Mouse (Mus musculus): ENCODE results near the gene Cpb1. TPM values are rescaled to one million over a fixed set of nuclear protein-coding genes. Genes with fewer than 3 reads are reported as not detected.

The Cpb1 gene
- polyA plus RNA-seq, 1 experiment from 2014 or later: not detected

- no peak overlapping the region for H3K4me3 ChIP-seq (ENCODE audit: low read depth, low read length)
- 91% methylated on average over 9 of the region's 9 CpGs for WGBS
- no peak overlapping the region for H3K4me2 ChIP-seq (ENCODE audit: low read depth)
- no peaks in the 10 kb centered on the region for H3K4me1 ChIP-seq (ENCODE audit: control insufficient read depth, insufficient read depth, low read length)
- H3K27ac ChIP-seq (ENCODE audit: low read depth, low read length): no peak overlapping the region
- H3K36me3 ChIP-seq (ENCODE audit: control insufficient read depth, insufficient read depth, low read length): no peaks in the 10 kb centered on the region
- ATAC-seq (ENCODE audit: insufficient read depth, low FRiP score, low TSS enrichment) (no peak), DNase-seq (ENCODE audit: low spot score) (no peak)
- H3K9ac ChIP-seq (ENCODE audit: low read length): no peak overlapping the region
- no peaks in the 10 kb centered on the region for H3K9me3 ChIP-seq (ENCODE audit: control insufficient read depth, low read length)
- H3K27me3 ChIP-seq (ENCODE audit: control insufficient read depth, insufficient read depth, low read length): no peaks in the 10 kb centered on the region
Observed at GRCm38 (mm10) chr3:20222926-20223698, 52.4 kb downstream of the Cpb1 start.

- Histone ChIP-seq H3K27ac (ENCODE audit: low read depth, low read length) (no peak overlapping the region), H3K4me2 (ENCODE audit: low read depth) (no peak overlapping the region), H3K9ac (ENCODE audit: low read length) (no peak overlapping the region), H3K4me3 (ENCODE audit: low read depth, low read length) (no peak overlapping the region), H3K27me3 (ENCODE audit: control insufficient read depth, insufficient read depth, low read length) (no peaks in the 10 kb centered on the region), H3K36me3 (ENCODE audit: control insufficient read depth, insufficient read depth, low read length) (no peaks in the 10 kb centered on the region), H3K9me3 (ENCODE audit: control insufficient read depth, low read length) (no peaks in the 10 kb centered on the region), H3K4me1 (ENCODE audit: control insufficient read depth, insufficient read depth, low read length) (no peaks in the 10 kb centered on the region)
- ATAC-seq (ENCODE audit: insufficient read depth, low FRiP score, low TSS enrichment): no peak
- 77% methylated on average over 3 of the region's 3 CpGs for WGBS
- DNase-seq (ENCODE audit: low spot score): no peak
Observed at GRCm38 (mm10) chr3:20222136-20222535, 53.4 kb downstream of the Cpb1 start.

GRCm38 (mm10) chr3:20198869-20199268, 76.7 kb downstream of the Cpb1 start:
- ATAC-seq (ENCODE audit: insufficient read depth, low FRiP score, low TSS enrichment) (peak; percentile 82; the same call in 1 of the 2 replicates), DNase-seq (ENCODE audit: low spot score) (peak; percentile 68)
- Histone ChIP-seq H3K9me3 (ENCODE audit: control insufficient read depth, low read length) (no peaks in the 10 kb centered on the region), H3K4me3 (ENCODE audit: low read depth, low read length) (no peak overlapping the region), H3K36me3 (ENCODE audit: control insufficient read depth, insufficient read depth, low read length) (no peaks in the 10 kb centered on the region), H3K4me1 (ENCODE audit: control insufficient read depth, insufficient read depth, low read length) (no peaks in the 10 kb centered on the region), H3K9ac (ENCODE audit: low read length) (no peak overlapping the region), H3K27ac (ENCODE audit: low read depth, low read length) (no peak overlapping the region), H3K4me2 (ENCODE audit: low read depth) (no peak overlapping the region), H3K27me3 (ENCODE audit: control insufficient read depth, insufficient read depth, low read length) (no peaks in the 10 kb centered on the region)
- WGBS: 32% methylated on average over 6 of the region's 6 CpGs

Small RNA genes within 50 kb of the gene (microRNA-seq; reads per million reads assigned to microRNA genes)
- not detected for gene Mir7007

Other genes starting within 250 kb of the Cpb1 start
- gene Hps3, start 240.4 kb downstream of the Cpb1 start, polyA plus RNA-seq (2014; fragmentation: Nextera tagmentation; extraction: Ambion mirVana): 13.0 and 13.5 TPM in 2 replicates
- 21.0 and 22.6 TPM in 2 replicates for gene Hltf, start 217.9 kb downstream of the Cpb1 start, polyA plus RNA-seq (2014; fragmentation: Nextera tagmentation; extraction: Ambion mirVana)
- 32.5 and 34.5 TPM in 2 replicates for gene Gyg, start 120.4 kb downstream of the Cpb1 start, polyA plus RNA-seq (2014; fragmentation: Nextera tagmentation; extraction: Ambion mirVana)
- 1.1 and 1.2 TPM in 2 replicates for gene Cpa3, start 33.6 kb downstream of the Cpb1 start, polyA plus RNA-seq (2014; fragmentation: Nextera tagmentation; extraction: Ambion mirVana)
- gene Agtr1b, start 91.4 kb upstream of the Cpb1 start, polyA plus RNA-seq (2014; fragmentation: Nextera tagmentation; extraction: Ambion mirVana): not detected in 2 replicates